Mouse (Mus musculus) left cerebral cortex, postnatal 4 days (tissue): Measurements from ENCODE around the gene Snrpg. TPM values are rescaled to one million over a fixed set of nuclear protein-coding genes. Genes with fewer than 3 reads are reported as not detected.
A peak's percentile ranks its signal among the peaks of the same experiment; 100 is the strongest.

Experiments
- DNase-seq: peaks from one replicate; pipeline ENCODE4 v3.0.0-alpha.2; 2022
- intact Hi-C: fragments of 180-260 bp; cut with DNase I; formaldehyde crosslinking; loops from one replicate; pipeline ENCODE4 v1.15.1; 2025
- total RNA-seq, 2 experiments: library from RNA; stranded (reverse); gene quantifications; 2 replicates each; pipeline ENCODE4 v1.2.3; 2021

The Snrpg gene
- total RNA-seq, 2 experiments from 2014 or later: 120 to 152 TPM

GRCm38 (mm10) chr6:86396581-86397256 is 25.6 kb downstream of the Snrpg start, which contains the start of gene Pcyox1:
Gene Pcyox1, minus strand, starts transcription at chr6:86397154.
- DNase-seq: peak; percentile 91
- intact Hi-C loops: no loop called here

- no peak for DNase-seq
- intact Hi-C loops: no loop called here
Measured at GRCm38 (mm10) chr6:86397257-86397980, 26.3 kb downstream of the Snrpg start.

GRCm38 (mm10) chr6:86398986-86399385 is 27.9 kb downstream of the Snrpg start:
- intact Hi-C loops: no loop called here
- DNase-seq: no peak

- intact Hi-C loops: no loop called here
- DNase-seq: no peak
Measured at GRCm38 (mm10) chr6:86399995-86400394, 28.9 kb downstream of the Snrpg start.

GRCm38 (mm10) chr6:86400972-86401371 is 29.9 kb downstream of the Snrpg start:
- DNase-seq: peak; percentile 52
- intact Hi-C loops: no loop called here

GRCm38 (mm10) chr6:86402681-86403607 is 31.8 kb downstream of the Snrpg start:
- DNase-seq: no peak
- intact Hi-C loops: no loop called here

- intact Hi-C loops: no loop called here
- peak; percentile 86 for DNase-seq
Measured at GRCm38 (mm10) chr6:86403728-86404099, 32.6 kb downstream of the Snrpg start.

GRCm38 (mm10) chr6:86404100-86404861 is 33.2 kb downstream of the Snrpg start, which contains the start of gene Tia1:
Gene Tia1, plus strand, starts transcription at chr6:86404219.
- DNase-seq: peak; percentile 99
- intact Hi-C loops: no loop called here

GRCm38 (mm10) chr6:86404996-86405395 is 33.9 kb downstream of the Snrpg start:
- DNase-seq: no peak
- intact Hi-C loops: no loop called here

GRCm38 (mm10) chr6:86406306-86406705 is 35.2 kb downstream of the Snrpg start:
- intact Hi-C loops: no loop called here
- DNase-seq: no peak

GRCm38 (mm10) chr6:86418711-86419110 is 47.6 kb downstream of the Snrpg start:
- no peak for DNase-seq
- intact Hi-C loops: no loop called here

GRCm38 (mm10) chr6:86419239-86419638 is 48.1 kb downstream of the Snrpg start:
- DNase-seq: no peak
- intact Hi-C loops: no loop called here

- DNase-seq: no peak
Measured at GRCm38 (mm10) chr6:86420491-86420890, 49.4 kb downstream of the Snrpg start.

GRCm38 (mm10) chr6:86426358-86426757 is 55.3 kb downstream of the Snrpg start, which contains the start of gene Gm44790:
Gene Gm44790, plus strand, starts transcription at chr6:86426658.
- intact Hi-C loops: no loop called here
- no peak for DNase-seq

More at GRCm38 (mm10) chr6:86420491-86420890, 49.4 kb downstream of the Snrpg start:
- intact Hi-C loops: no loop called here

Other genes starting within 250 kb of the Snrpg start
- gene Tgfa, start 176.1 kb upstream of the Snrpg start, total RNA-seq: 10 to 100 TPM; 28.6 TPM
- gene Fam136a, start 5.7 kb upstream of the Snrpg start, total RNA-seq: 10 to 100 TPM; 45.4 to 50.4 TPM
- 100 to 1,000 TPM; 105 to 113 TPM for gene Pcyox1, start 25.9 kb downstream of the Snrpg start, total RNA-seq
- gene Tia1, start 32.9 kb downstream of the Snrpg start, total RNA-seq: 100 to 1,000 TPM; 192 TPM
- not detected for gene Gm44790, start 55.4 kb downstream of the Snrpg start, total RNA-seq
- gene C87436, start 67.1 kb downstream of the Snrpg start, total RNA-seq: 10 to 100 TPM; 16.2 to 17.6 TPM
- gene Pcbp1, start 155.0 kb downstream of the Snrpg start, total RNA-seq: 100 to 1,000 TPM; 206 to 208 TPM